Mouse (Mus musculus): ENCODE results near the gene Fsd2. TPM values are rescaled to one million over a fixed set of nuclear protein-coding genes. Genes with fewer than 3 reads are reported as not detected.
A peak's percentile ranks its signal among the peaks of the same experiment; 100 is the strongest.

Fsd2 gene
- total RNA-seq, 4 experiments from 2014 or later = 0.27 to 0.33 (median 0.30) TPM

- DNase-seq (ENCODE audit: low spot score in 2 of 2) = no peak
Measured at GRCm38 (mm10) chr7:81572610-81573268, 6.0 kb upstream of the Fsd2 start.

- DNase-seq (ENCODE audit: low spot score in 2 of 2) = no peak
Measured at GRCm38 (mm10) chr7:81571941-81572441, 5.2 kb upstream of the Fsd2 start.

GRCm38 (mm10) chr7:81571108-81571940 lies 4.6 kb upstream of the Fsd2 start, which contains the start of gene Whamm:
TSS of gene Whamm (plus strand) at chr7:81571266.
- peak; percentile 92 to 93 for DNase-seq (ENCODE audit: low spot score in 2 of 2)

GRCm38 (mm10) chr7:81570752-81571107 lies 4.0 kb upstream of the Fsd2 start:
- DNase-seq (ENCODE audit: low spot score in 2 of 2) = no peak

- no peak for DNase-seq (ENCODE audit: low spot score in 2 of 2)
Measured at GRCm38 (mm10) chr7:81570271-81570670, 3.5 kb upstream of the Fsd2 start.

- no peak for DNase-seq (ENCODE audit: low spot score in 2 of 2)
Measured at GRCm38 (mm10) chr7:81569851-81570250, 3.1 kb upstream of the Fsd2 start.

GRCm38 (mm10) chr7:81567396-81567795 lies 652 bp upstream of the Fsd2 start:
- DNase-seq (ENCODE audit: low spot score in 2 of 2) = no peak

- no peak for DNase-seq (ENCODE audit: low spot score in 2 of 2)
Measured at GRCm38 (mm10) chr7:81566332-81566731, 412 bp downstream of the Fsd2 start.

GRCm38 (mm10) chr7:81565381-81566055 lies 1.2 kb downstream of the Fsd2 start:
- DNase-seq (ENCODE audit: low spot score in 2 of 2) = peak; percentile 48 to 68

- no peak for DNase-seq (ENCODE audit: low spot score in 2 of 2)
Measured at GRCm38 (mm10) chr7:81564766-81565165, 2.0 kb downstream of the Fsd2 start.

GRCm38 (mm10) chr7:81563506-81564015 lies 3.2 kb downstream of the Fsd2 start:
- DNase-seq (ENCODE audit: low spot score in 2 of 2) = no peak

GRCm38 (mm10) chr7:81561211-81561610 lies 5.5 kb downstream of the Fsd2 start:
- no peak for DNase-seq (ENCODE audit: low spot score in 2 of 2)

- DNase-seq (ENCODE audit: low spot score in 2 of 2) = no peak
Measured at GRCm38 (mm10) chr7:81560101-81561049, 6.4 kb downstream of the Fsd2 start.

- no peak for DNase-seq (ENCODE audit: low spot score in 2 of 2)
Measured at GRCm38 (mm10) chr7:81559231-81559980, 7.3 kb downstream of the Fsd2 start.

GRCm38 (mm10) chr7:81557985-81558360 lies 8.8 kb downstream of the Fsd2 start:
- DNase-seq (ENCODE audit: low spot score in 2 of 2) = no peak

- DNase-seq (ENCODE audit: low spot score in 2 of 2) = no peak
Measured at GRCm38 (mm10) chr7:81557252-81557984, 9.3 kb downstream of the Fsd2 start.

- no peak for DNase-seq (ENCODE audit: low spot score in 2 of 2)
Measured at GRCm38 (mm10) chr7:81556839-81557238, 9.9 kb downstream of the Fsd2 start.

- DNase-seq (ENCODE audit: low spot score in 2 of 2) = no peak
Measured at GRCm38 (mm10) chr7:81554369-81554768, 12.4 kb downstream of the Fsd2 start.

- no peak for DNase-seq (ENCODE audit: low spot score in 2 of 2)
Measured at GRCm38 (mm10) chr7:81553589-81553988, 13.2 kb downstream of the Fsd2 start.
